Mouse (Mus musculus): ENCODE results near the gene Gm11627.
"Not testable (repeated sequence)": the region's sequence is repeated elsewhere in the genome, so short reads cannot be mapped to it uniquely, and the experiment has no call there.

Gm11627 gene

GRCm38 (mm10) chr11:102564952-102565671, 14.1 kb downstream of the Gm11627 start:
- not testable (repeated sequence) for DNase-seq (ENCODE audit: low spot score)

GRCm38 (mm10) chr11:102558704-102559103, 20.6 kb downstream of the Gm11627 start:
- no peak for DNase-seq (ENCODE audit: low spot score)

GRCm38 (mm10) chr11:102557386-102557785, 21.9 kb downstream of the Gm11627 start:
- DNase-seq (ENCODE audit: low spot score) = no peak

- no peak for DNase-seq (ENCODE audit: low spot score)
Measured at GRCm38 (mm10) chr11:102556716-102557074, 22.6 kb downstream of the Gm11627 start.

GRCm38 (mm10) chr11:102556031-102556715, 23.1 kb downstream of the Gm11627 start, which contains the start of gene Gpatch8:
Gene Gpatch8 (minus strand): TSS chr11:102556392.
- peak; percentile 95 for DNase-seq (ENCODE audit: low spot score)

- DNase-seq (ENCODE audit: low spot score) = no peak
Measured at GRCm38 (mm10) chr11:102555400-102556030, 23.7 kb downstream of the Gm11627 start.

- no peak for DNase-seq (ENCODE audit: low spot score)
Measured at GRCm38 (mm10) chr11:102552051-102552450, 27.2 kb downstream of the Gm11627 start.

- no peak for DNase-seq (ENCODE audit: low spot score)
Measured at GRCm38 (mm10) chr11:102551176-102551575, 28.1 kb downstream of the Gm11627 start.

GRCm38 (mm10) chr11:102541471-102541870, 37.8 kb downstream of the Gm11627 start:
- no peak for DNase-seq (ENCODE audit: low spot score)

- DNase-seq (ENCODE audit: low spot score) = not testable (repeated sequence)
Measured at GRCm38 (mm10) chr11:102540286-102540685, 39.0 kb downstream of the Gm11627 start.

GRCm38 (mm10) chr11:102539690-102540089, 39.6 kb downstream of the Gm11627 start:
- no peak for DNase-seq (ENCODE audit: low spot score)

- DNase-seq (ENCODE audit: low spot score) = no peak
Measured at GRCm38 (mm10) chr11:102536210-102536609, 43.1 kb downstream of the Gm11627 start.

- no peak for DNase-seq (ENCODE audit: low spot score)
Measured at GRCm38 (mm10) chr11:102534078-102534477, 45.2 kb downstream of the Gm11627 start.

GRCm38 (mm10) chr11:102531425-102531824, 47.8 kb downstream of the Gm11627 start:
- no peak for DNase-seq (ENCODE audit: low spot score)

All from ovary, postnatal 36 days (tissue).